Mouse (Mus musculus) heart, embryonic 16.5 days (tissue): Measurements from ENCODE around the gene Pla2g7. TPM values are rescaled to one million over a fixed set of nuclear protein-coding genes. Genes with fewer than 3 reads are reported as not detected.
A peak's percentile ranks its signal among the peaks of the same experiment; 100 is the strongest.

ENCODE experiments used
- ATAC-seq: fragments of 200-750 bp; cut with Nextera tagmentation; replicated peaks from 2 replicates; pipeline ENCODE4 v1.8.0; 2017; ENCODE audit warnings: moderate number of reproducible peaks; ENCODE audit not compliant: insufficient read depth, low FRiP score; ENCODE audit errors: extremely low read depth
- H3K27ac ChIP-seq: fragments of 300-500 bp; sonication (generic); 2 replicates; pipeline ENCODE4 v1.5.1; 2014; ENCODE audit warnings: mild to moderate bottlenecking, low read length, control low read depth, moderate library complexity
- H3K27me3 ChIP-seq: fragments of 300-500 bp; sonication (generic); 2 replicates; pipeline ENCODE4 v1.6.1; 2014; ENCODE audit warnings: low read length, mixed read lengths; ENCODE audit not compliant: control insufficient read depth, insufficient read depth
- H3K36me3 ChIP-seq: fragments of 300-500 bp; sonication (generic); 2 replicates; pipeline ENCODE4 v1.6.1; 2014; ENCODE audit not compliant: control insufficient read depth, insufficient read depth
- H3K4me1 ChIP-seq: fragments of 300-500 bp; sonication (generic); 2 replicates; pipeline ENCODE4 v1.6.1; 2014; ENCODE audit warnings: low read length, mixed read lengths; ENCODE audit not compliant: control insufficient read depth, insufficient read depth
- H3K4me2 ChIP-seq: fragments of 300-500 bp; sonication (generic); 2 replicates; pipeline ENCODE4 v1.6.1; 2014; ENCODE audit warnings: low read depth, mild to moderate bottlenecking, control low read depth, low read length
- H3K4me3 ChIP-seq: fragments of 300-500 bp; sonication (generic); 2 replicates; pipeline ENCODE4 v1.5.1; 2014; ENCODE audit warnings: mild to moderate bottlenecking, control low read depth, low read length
- H3K9ac ChIP-seq: fragments of 300-500 bp; sonication (generic); 2 replicates; pipeline ENCODE4 v1.6.1; 2014; ENCODE audit warnings: low read length, control low read depth
- H3K9me3 ChIP-seq: fragments of 300-500 bp; sonication (generic); replicated peaks from 2 replicates; pipeline ENCODE4 v1.6.1; 2016; ENCODE audit warnings: low read length; ENCODE audit not compliant: control insufficient read depth
- WGBS: fragments of 180-500 bp; shearing (Covaris S2); extraction: QIAGEN DNeasy Blood & Tissue Kit; methylation state at CpG from one replicate; pipeline ENCODE4 v1.1.7; 2014; 5-methylcytosine and 5-hydroxymethylcytosine counted together
- polyA plus RNA-seq: library from polyadenylated mRNA; unstranded; fragments of >200 nt; fragmentation: Nextera tagmentation; extraction: Ambion mirVana; gene quantifications from 2 replicates; pipeline ENCODE4 v1.2.1, GENCODE M21; 2015

Gene Pla2g7
- polyA plus RNA-seq, 1 experiment from 2014 or later, result 17.4 TPM

- H3K4me1 ChIP-seq, result no peaks in the 10 kb centered on the region
- H3K9ac ChIP-seq, result no peak within 1 kb of the TSS
- 16% methylated on average over 1 of the region's 1 CpGs for WGBS
- no peak for ATAC-seq
- no peak within 1 kb of the TSS for H3K4me2 ChIP-seq
- no peak within 1 kb of the TSS for H3K27ac ChIP-seq
- H3K9me3 ChIP-seq, result no peaks in the 10 kb centered on the region
- H3K4me3 ChIP-seq, result no peak within 1 kb of the TSS
- H3K27me3 ChIP-seq, result no peaks in the 10 kb centered on the region
- no peaks in the 10 kb centered on the region for H3K36me3 ChIP-seq
Observed at GRCm38 (mm10) chr17:43543539-43543938, 24.4 kb upstream of the Pla2g7 start, which contains the start of gene Ankrd66. TSS of gene Ankrd66 (minus strand) at chr17:43543639.

- WGBS, result 79% methylated on average over 4 of the region's 4 CpGs
- Histone ChIP-seq H3K9ac (no peak overlapping the region), H3K27me3 (no peaks in the 10 kb centered on the region), H3K4me2 (no peak overlapping the region), H3K4me3 (no peak overlapping the region), H3K4me1 (no peaks in the 10 kb centered on the region), H3K27ac (no peak overlapping the region), H3K36me3 (no peaks in the 10 kb centered on the region), H3K9me3 (no peaks in the 10 kb centered on the region)
- no peak for ATAC-seq
Observed at GRCm38 (mm10) chr17:43544040-43544439, 23.9 kb upstream of the Pla2g7 start.

DNA sequence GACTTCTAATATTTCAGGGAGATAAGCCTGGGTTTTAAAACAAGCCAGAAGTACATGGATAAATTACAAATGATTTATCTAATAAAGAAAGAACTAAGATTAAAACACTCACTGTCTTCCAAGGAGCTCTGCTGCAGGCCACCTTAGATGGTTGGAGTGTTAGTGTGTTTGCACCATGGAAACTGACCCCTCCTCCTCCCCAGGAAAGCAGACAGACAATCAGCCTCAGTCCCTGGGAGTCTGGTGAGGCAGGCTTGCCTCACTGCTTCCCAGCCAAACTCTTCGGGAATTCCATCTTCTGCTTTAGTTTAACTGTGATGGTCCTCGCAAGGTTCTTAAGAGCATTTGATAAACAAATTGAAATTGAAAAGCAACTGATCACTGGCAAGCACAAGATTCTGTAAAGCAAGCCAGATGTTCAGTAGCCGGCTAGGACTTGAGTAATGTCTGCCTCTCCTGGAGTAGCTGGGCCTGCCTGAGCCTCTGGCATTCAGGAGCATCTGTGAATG, 16.7 kb upstream of the Pla2g7 start:
- Histone ChIP-seq H3K27ac (no peak overlapping the region), H3K4me3 (no peak overlapping the region), H3K4me1 (peaks cover 13% of the 10 kb centered on the region), H3K36me3 (no peaks in the 10 kb centered on the region), H3K9me3 (no peaks in the 10 kb centered on the region), H3K9ac (no peak overlapping the region), H3K27me3 (no peaks in the 10 kb centered on the region), H3K4me2 (no peak overlapping the region)
- no peak for ATAC-seq
- WGBS, result 50% methylated on average over 3 of the region's 3 CpGs

GRCm38 (mm10) chr17:43554516-43555403, 13.1 kb upstream of the Pla2g7 start:
- Histone ChIP-seq H3K4me3 (no peak overlapping the region), H3K36me3 (no peaks in the 10 kb centered on the region), H3K4me1 (peaks cover 18% of the 10 kb centered on the region), H3K27me3 (no peaks in the 10 kb centered on the region), H3K4me2 (no peak overlapping the region), H3K9me3 (no peaks in the 10 kb centered on the region), H3K27ac (no peak overlapping the region), H3K9ac (no peak overlapping the region)
- peak; percentile 74 for ATAC-seq
- WGBS, result 34% methylated on average over 12 of the region's 12 CpGs

DNA sequence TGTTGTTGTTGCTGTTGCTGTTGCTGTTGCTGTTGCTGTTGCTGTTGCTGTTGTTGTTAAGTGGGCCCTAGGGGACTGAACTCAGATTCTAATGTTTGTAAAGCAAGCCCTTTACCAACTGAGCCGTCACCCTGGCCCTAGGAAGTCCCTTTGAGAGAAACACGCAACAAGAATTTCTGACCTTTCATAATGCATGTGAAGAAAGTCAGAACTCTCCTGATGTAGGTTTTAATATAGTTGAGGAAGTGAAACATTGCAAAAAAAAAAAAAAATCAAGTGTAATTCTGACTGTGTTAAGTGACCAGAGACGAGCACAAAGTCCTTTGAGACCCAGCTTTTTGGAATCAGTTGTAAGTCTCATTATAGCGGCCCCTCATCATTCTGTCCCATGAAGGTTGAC, 10.8 kb upstream of the Pla2g7 start:
- H3K4me1 ChIP-seq, result peaks cover 18% of the 10 kb centered on the region
- H3K4me2 ChIP-seq, result no peak overlapping the region
- no peaks in the 10 kb centered on the region for H3K27me3 ChIP-seq
- H3K9ac ChIP-seq, result no peak overlapping the region
- no peaks in the 10 kb centered on the region for H3K9me3 ChIP-seq
- no peak for ATAC-seq
- WGBS, result 82% methylated on average over 4 of the region's 4 CpGs
- no peak overlapping the region for H3K27ac ChIP-seq
- H3K36me3 ChIP-seq, result no peaks in the 10 kb centered on the region
- no peak overlapping the region for H3K4me3 ChIP-seq

- peak; percentile 68 for ATAC-seq
- no peak overlapping the region for H3K27ac ChIP-seq
- H3K36me3 ChIP-seq, result no peaks in the 10 kb centered on the region
- 48% methylated on average over 6 of the region's 6 CpGs for WGBS
- no peak overlapping the region for H3K4me2 ChIP-seq
- H3K9me3 ChIP-seq, result 0 out of 2 replicates have a peak, but pooled peaks cover 2% of the 10 kb centered on the region
- no peaks in the 10 kb centered on the region for H3K27me3 ChIP-seq
- H3K4me1 ChIP-seq, result peaks cover 18% of the 10 kb centered on the region
- no peak overlapping the region for H3K9ac ChIP-seq
- H3K4me3 ChIP-seq, result no peak overlapping the region
Observed at GRCm38 (mm10) chr17:43557541-43558090, 10.3 kb upstream of the Pla2g7 start.

GRCm38 (mm10) chr17:43558678-43559077, 9.2 kb upstream of the Pla2g7 start:
- H3K9ac ChIP-seq, result no peak overlapping the region
- no peaks in the 10 kb centered on the region for H3K36me3 ChIP-seq
- ATAC-seq, result no peak
- no peak overlapping the region for H3K4me2 ChIP-seq
- WGBS, result 82% methylated on average over 3 of the region's 3 CpGs
- peaks cover 18% of the 10 kb centered on the region for H3K4me1 ChIP-seq
- no peak overlapping the region for H3K27ac ChIP-seq
- H3K9me3 ChIP-seq, result peaks cover 2% of the 10 kb centered on the region; the same call in 1 of the 2 replicates
- no peak overlapping the region for H3K4me3 ChIP-seq
- no peaks in the 10 kb centered on the region for H3K27me3 ChIP-seq

DNA sequence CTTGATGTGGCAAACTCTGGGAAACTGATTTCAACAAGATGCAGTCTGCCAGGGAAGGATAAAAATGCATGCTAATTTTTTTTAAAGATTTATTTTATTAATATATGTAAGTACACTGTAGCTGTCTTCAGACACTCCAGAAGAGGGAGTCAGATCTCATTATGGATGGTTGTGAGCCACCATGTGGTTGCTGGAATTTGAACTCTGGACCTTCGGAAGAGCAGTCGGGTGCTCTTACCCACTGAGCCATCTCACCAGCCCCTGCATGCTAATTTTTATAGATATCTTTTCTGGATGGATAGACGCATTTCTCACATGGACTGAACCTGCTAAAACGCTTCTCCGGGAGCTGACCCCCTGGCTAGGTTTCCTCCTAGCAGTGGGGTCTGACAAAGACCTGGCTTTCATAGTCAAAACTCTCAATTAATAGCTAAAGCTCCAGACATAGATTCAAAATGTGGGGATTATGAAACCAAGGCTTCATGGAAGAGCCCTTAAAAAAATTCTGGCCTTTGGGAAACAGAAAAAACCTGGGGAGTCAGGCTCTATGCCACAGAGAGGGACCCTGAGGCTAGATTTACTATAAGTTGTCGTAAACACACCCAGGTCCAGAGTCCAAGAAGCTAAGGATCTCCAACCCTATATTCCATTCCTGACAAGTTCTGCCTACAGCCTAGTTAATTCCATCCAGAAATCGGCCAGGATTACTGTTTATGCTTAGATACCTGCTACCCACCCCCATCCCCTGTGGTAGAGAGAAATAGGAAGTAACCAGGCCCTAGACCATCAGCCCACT, 4.5 kb upstream of the Pla2g7 start:
- H3K4me2 ChIP-seq, result no peak overlapping the region
- WGBS, result 82% methylated on average over 7 of the region's 7 CpGs

More for the DNA sequence above, 4.5 kb upstream of the Pla2g7 start:
- Histone ChIP-seq H3K36me3 (no peaks in the 10 kb centered on the region), H3K4me3 (no peak overlapping the region), H3K4me1 (no peaks in the 10 kb centered on the region), H3K9ac (no peak overlapping the region), H3K27me3 (no peaks in the 10 kb centered on the region), H3K27ac (no peak overlapping the region), H3K9me3 (peaks cover 2% of the 10 kb centered on the region; the same call in 1 of the 2 replicates)
- no peak for ATAC-seq
